Mouse (Mus musculus) embryonic facial prominence, embryonic 11.5 days (tissue): ENCODE results near the gene Vti1a. TPM values are rescaled to one million over a fixed set of nuclear protein-coding genes. Genes with fewer than 3 reads are reported as not detected.

Experiments used
- ATAC-seq: fragments of 200-750 bp; cut with Nextera tagmentation; replicated peaks from 2 replicates; pipeline ENCODE4 v1.8.0; 2017; ENCODE audit warnings: low read depth; ENCODE audit not compliant: insufficient number of reproducible peaks, low FRiP score, low TSS enrichment
- DNase-seq: peaks from one replicate; pipeline ENCODE4 v3.0.0-alpha.2; 2015; ENCODE audit warnings: low spot score
- H3K27ac ChIP-seq: fragments of 300-500 bp; sonication (generic); replicated peaks from 2 replicates; pipeline ENCODE4 v1.5.1; 2014; ENCODE audit warnings: mild to moderate bottlenecking, low read depth, low read length, control low read depth
- H3K27me3 ChIP-seq: fragments of 300-500 bp; sonication (generic); 2 replicates; pipeline ENCODE4 v1.6.1; 2014; ENCODE audit warnings: mild to moderate bottlenecking, low read length, moderate library complexity, mixed read lengths; ENCODE audit not compliant: control insufficient read depth, insufficient read depth
- H3K36me3 ChIP-seq: fragments of 300-500 bp; sonication (generic); replicated peaks from 2 replicates; pipeline ENCODE4 v1.6.1; 2014; ENCODE audit warnings: low read depth, mild to moderate bottlenecking, low read length, moderate library complexity, mixed read lengths; ENCODE audit not compliant: control insufficient read depth, insufficient read depth
- H3K4me1 ChIP-seq: fragments of 300-500 bp; sonication (generic); 2 replicates; pipeline ENCODE4 v1.6.1; 2014; ENCODE audit warnings: low read length, mixed read lengths; ENCODE audit not compliant: control insufficient read depth, insufficient read depth
- H3K4me2 ChIP-seq: fragments of 300-500 bp; sonication (generic); 2 replicates; pipeline ENCODE4 v1.6.1; 2014; ENCODE audit warnings: low read depth, mild to moderate bottlenecking, control low read depth, low read length, moderate library complexity
- H3K4me3 ChIP-seq: fragments of 300-500 bp; sonication (generic); 2 replicates; pipeline ENCODE4 v1.5.1; 2014; ENCODE audit warnings: low read depth, low read length, control low read depth
- H3K9ac ChIP-seq: fragments of 300-500 bp; sonication (generic); replicated peaks from 2 replicates; pipeline ENCODE4 v1.6.1; 2014; ENCODE audit warnings: mild to moderate bottlenecking, control low read depth, low read length
- H3K9me3 ChIP-seq: fragments of 300-500 bp; sonication (generic); replicated peaks from 2 replicates; pipeline ENCODE4 v1.6.1; 2016; ENCODE audit warnings: mild to moderate bottlenecking, low read length, inconsistent platforms, mixed read lengths; ENCODE audit not compliant: control insufficient read depth
- WGBS: fragments of 180-500 bp; shearing (Covaris S2); extraction: QIAGEN DNeasy Blood & Tissue Kit; methylation state at CpG from one replicate; pipeline ENCODE4 v1.1.7; 2014; 5-methylcytosine and 5-hydroxymethylcytosine counted together
- polyA plus RNA-seq: library from polyadenylated mRNA; unstranded; fragments of >200 nt; fragmentation: Nextera tagmentation; extraction: Ambion mirVana; gene quantifications from 2 replicates; pipeline ENCODE4 v1.2.1, GENCODE M21; 2014

Gene Vti1a
- polyA plus RNA-seq, 1 experiment from 2014 or later = 22.4 TPM

DNA sequence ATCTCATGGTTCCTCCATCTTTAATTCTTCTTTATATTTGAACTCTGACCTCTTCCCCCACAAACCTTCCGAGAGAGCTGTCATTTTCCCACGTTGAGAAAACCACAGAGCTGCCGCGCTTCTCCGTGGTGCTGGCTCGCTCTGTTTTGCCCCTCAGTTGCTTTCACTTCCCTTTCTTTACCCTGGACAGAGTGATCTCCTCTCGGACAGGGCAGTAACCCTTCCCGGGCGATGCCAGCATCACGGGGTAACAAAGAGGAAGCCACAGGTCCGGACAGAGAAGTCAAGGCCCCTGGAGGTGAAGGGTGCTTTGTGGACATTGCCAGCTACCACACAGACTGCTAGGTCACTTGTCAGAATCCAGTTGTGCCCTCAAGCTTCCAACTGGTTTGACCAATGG lies 344.1 kb downstream of the Vti1a start:
- DNase-seq = no peak
- no peaks in the 10 kb centered on the region for H3K27me3 ChIP-seq
- no peak overlapping the region for H3K27ac ChIP-seq
- H3K9me3 ChIP-seq = no peaks in the 10 kb centered on the region
- H3K9ac ChIP-seq = no peak overlapping the region
- no peak overlapping the region for H3K4me3 ChIP-seq
- H3K4me2 ChIP-seq = no peak overlapping the region
- 84% methylated on average over 11 of the region's 11 CpGs for WGBS
- H3K36me3 ChIP-seq = no peaks in the 10 kb centered on the region
- H3K4me1 ChIP-seq = no peaks in the 10 kb centered on the region
- ATAC-seq = no peak

DNA sequence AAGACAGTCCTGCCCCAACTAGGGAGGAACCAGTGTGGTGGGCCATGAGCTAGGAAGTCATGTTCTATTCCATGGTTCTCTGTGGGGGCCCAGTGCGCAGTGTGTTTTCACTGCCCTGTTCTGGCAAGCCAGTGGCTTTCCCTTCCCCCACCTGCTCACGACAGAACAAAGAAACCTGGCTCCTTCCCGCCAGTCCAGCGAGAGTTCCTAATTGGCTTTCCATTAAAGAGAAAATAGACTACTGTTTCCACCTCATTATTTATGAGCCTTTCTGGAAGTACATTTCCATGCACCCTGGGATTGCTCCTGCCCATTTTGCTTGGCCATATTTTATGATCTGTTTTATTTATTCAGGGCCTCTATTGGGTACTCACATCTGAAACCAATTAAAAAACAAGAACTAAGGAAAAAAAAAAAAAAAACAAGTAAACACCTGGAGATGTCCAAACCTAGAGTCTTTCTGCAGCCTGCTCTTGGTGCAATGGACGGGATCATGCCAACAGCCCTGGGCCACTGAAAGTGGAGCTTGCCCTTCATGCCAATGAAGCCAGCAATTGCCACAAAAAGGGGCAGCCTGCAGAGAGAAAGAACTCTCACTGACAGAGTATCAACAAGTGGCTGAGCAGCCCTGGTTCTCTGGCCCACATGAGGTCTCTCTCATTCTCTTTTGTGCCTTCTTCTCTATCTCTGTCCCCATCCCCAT lies 346.6 kb downstream of the Vti1a start:
- DNase-seq (peak; percentile 57), ATAC-seq (0 out of 2 replicates have a peak, but pooled peaks have one; percentile 72)
- Histone ChIP-seq H3K4me1 (no peaks in the 10 kb centered on the region), H3K4me2 (no peak overlapping the region), H3K9ac (no peak overlapping the region), H3K9me3 (no peaks in the 10 kb centered on the region), H3K4me3 (no peak overlapping the region), H3K27me3 (no peaks in the 10 kb centered on the region), H3K27ac (no peak overlapping the region), H3K36me3 (no peaks in the 10 kb centered on the region)
- 38% methylated on average over 5 of the region's 5 CpGs for WGBS

DNA sequence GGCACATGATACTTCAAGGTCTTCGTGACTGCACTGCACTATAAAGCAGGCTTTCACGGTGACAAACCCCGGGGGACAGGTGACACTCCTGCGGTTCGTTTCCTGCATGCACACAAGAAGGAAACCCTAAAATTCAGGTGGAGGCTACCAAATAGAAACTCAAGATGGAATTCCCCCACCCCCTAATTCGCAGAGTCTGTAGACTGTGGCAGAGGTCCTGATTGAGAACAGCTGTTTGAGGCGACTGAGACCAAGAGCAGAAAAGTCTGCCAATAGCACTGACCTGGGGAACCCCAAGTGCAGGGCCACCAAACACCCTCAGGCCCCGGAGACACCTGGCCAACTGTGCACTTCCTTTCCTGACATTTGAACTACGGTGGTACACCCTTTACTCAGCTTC lies 351.7 kb downstream of the Vti1a start:
- H3K4me3 ChIP-seq = no peak overlapping the region
- DNase-seq = peak; percentile 78
- no peaks in the 10 kb centered on the region for H3K27me3 ChIP-seq
- no peak overlapping the region for H3K9ac ChIP-seq
- H3K27ac ChIP-seq = no peak overlapping the region
- no peaks in the 10 kb centered on the region for H3K36me3 ChIP-seq
- ATAC-seq = no peak
- no peak overlapping the region for H3K4me2 ChIP-seq
- no peaks in the 10 kb centered on the region for H3K9me3 ChIP-seq
- WGBS = 47% methylated on average over 9 of the region's 9 CpGs
- no peaks in the 10 kb centered on the region; the same call in none of the 2 replicates for H3K4me1 ChIP-seq

DNA sequence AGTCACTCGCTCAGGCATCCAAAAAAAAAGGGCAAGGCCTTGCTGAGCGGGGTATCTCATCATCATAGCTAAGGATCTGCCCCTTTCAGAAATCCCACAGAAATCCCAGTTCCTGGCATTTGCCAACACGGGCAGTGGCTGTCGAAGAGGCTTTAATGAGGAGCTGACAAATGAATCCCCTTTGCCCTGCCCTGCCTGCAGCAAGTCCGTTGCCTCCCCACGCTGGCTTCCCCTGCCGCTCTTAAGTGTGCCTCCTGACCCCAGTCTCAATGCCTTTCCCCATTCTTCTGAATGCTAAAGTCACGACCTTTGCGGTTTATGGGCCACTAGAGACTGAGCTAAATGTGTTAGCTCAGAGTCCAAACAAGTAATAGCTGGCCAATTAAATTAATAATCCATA lies 352.8 kb downstream of the Vti1a start:
- H3K4me3 ChIP-seq = no peak overlapping the region
- H3K4me1 ChIP-seq = no peaks in the 10 kb centered on the region; the same call in none of the 2 replicates
- ATAC-seq = no peak
- WGBS = 42% methylated on average over 9 of the region's 9 CpGs
- H3K4me2 ChIP-seq = no peak overlapping the region
- no peaks in the 10 kb centered on the region for H3K27me3 ChIP-seq
- H3K9me3 ChIP-seq = no peaks in the 10 kb centered on the region
- DNase-seq = no peak
- no peaks in the 10 kb centered on the region for H3K36me3 ChIP-seq
- no peak overlapping the region for H3K27ac ChIP-seq
- no peak overlapping the region for H3K9ac ChIP-seq

Other genes with a start within 250 kb of the Vti1a start
- gene Gpam, start 189.1 kb upstream of the Vti1a start, polyA plus RNA-seq = 16.4 and 18.7 TPM in 2 replicates
- gene Tectb, start 135.6 kb upstream of the Vti1a start, polyA plus RNA-seq = not detected in 2 replicates
- gene Gucy2g, start 75.1 kb upstream of the Vti1a start, polyA plus RNA-seq = not detected in 2 replicates
- 30.0 and 30.6 TPM in 2 replicates for gene Acsl5, start 64.4 kb upstream of the Vti1a start, polyA plus RNA-seq
- 104 and 106 TPM in 2 replicates for gene Zdhhc6, start 263 bp upstream of the Vti1a start, polyA plus RNA-seq